ENCODE assay signal across 9 mouse cellular contexts in genomic region chr10:127420676-127421353, GRCm38 (mm10). TPM values are rescaled to one million over a fixed set of nuclear protein-coding genes. Genes with fewer than 3 reads are reported as not detected.
A peak's percentile ranks its signal among the peaks of the same experiment; 100 is the strongest.
DNase-seq lines count a peak whose midpoint lies in the region; ATAC-seq and TF ChIP-seq lines count a peak whose summit lies in the region.
"Had no signal": no experiment of that assay in that cellular context is flagged by ENCODE, and none has a peak within 500 bp of the region (broad histone marks: within the 10 kb centered on the region; RNA-seq: fewer than 3 reads in every experiment).

No protein-coding gene starts in this region.

- H3K4me3 ChIP-seq in forebrain, embryonic 15.5 days: peak overlapping the region; percentile 30
- H3K4me3 ChIP-seq: liver, embryonic 13.5 days had no signal

- H3K9ac ChIP-seq in forebrain, embryonic 15.5 days (replicated peaks): peak overlapping the region; percentile 33
- H3K9ac ChIP-seq: liver, embryonic 13.5 days had no signal

- TF ChIP-seq POLR2A in brain, embryonic 14.5 days (IDR thresholded peaks at IDR 0.05; ENCODE audit: borderline replicate concordance, extremely low read depth, insufficient read depth, insufficient read length, poor library complexity, severe bottlenecking): no peak

- no peaks in the 10 kb centered on the region for H3K27me3 ChIP-seq in forebrain, embryonic 15.5 days
- H3K27me3 ChIP-seq: liver, embryonic 13.5 days had no signal

- H3K9me3 ChIP-seq in forebrain, embryonic 15.5 days: no peaks in the 10 kb centered on the region
- H3K9me3 ChIP-seq: liver, embryonic 13.5 days had no signal

- H3K36me3 ChIP-seq in forebrain, embryonic 15.5 days: no peaks in the 10 kb centered on the region
- H3K36me3 ChIP-seq: liver, embryonic 13.5 days had no signal

- no peak for TF ChIP-seq CTCF in brain, embryonic 14.5 days (IDR thresholded peaks at IDR 0.05; ENCODE audit: borderline replicate concordance, extremely low read depth, insufficient read depth, insufficient read length)

- 0 out of 2 replicates have a peak, but pooled peaks have one; percentile 57 for ATAC-seq in forebrain, embryonic 15.5 days (replicated peaks)
- ATAC-seq in inflammation-experienced regulatory T-cells, adult 6 months: no peak

- peak overlapping the region; percentile 40 for H3K4me2 ChIP-seq in forebrain, embryonic 15.5 days (replicated peaks)
- H3K4me2 ChIP-seq: liver, embryonic 13.5 days had no signal

- peaks cover 32% of the 10 kb centered on the region for H3K4me1 ChIP-seq in forebrain, embryonic 15.5 days

- DNase-seq in gastrocnemius, adult 18-20 months (ENCODE audit: low spot score): peak; percentile 21
- no peak for DNase-seq in gastrocnemius, postnatal 4 days (ENCODE audit: low spot score in 2 of 2)
- DNase-seq in brain, embryonic 14.5 days (ENCODE audit: low read depth): peak; percentile 65
- peak; percentile 24 to 26 for DNase-seq in layer of hippocampus, postnatal 14 days (ENCODE audit: low spot score in 2 of 2)
- peak; percentile 24 for DNase-seq in right cerebral cortex, postnatal 14 days
- no peak for DNase-seq in thymus, postnatal 25 days
- DNase-seq: liver, embryonic 13.5 days had no signal

- peak overlapping the region; percentile 46 for H3K27ac ChIP-seq in forebrain, embryonic 15.5 days (replicated peaks)
- H3K27ac ChIP-seq: liver, embryonic 13.5 days had no signal

- 1% methylated on average over 9 of the region's 9 CpGs for WGBS in forebrain, embryonic 15.5 days

RNA-seq across cellular contexts. Expression of gene R3hdm2, which starts 40.7 kb away (rescaled TPM):
- total RNA-seq in gastrocnemius, adult 18-20 months (2021): 100 to 1,000 TPM; 133 to 135 TPM
- total RNA-seq in gastrocnemius, postnatal 4 days (2021): 100 to 1,000 TPM in 1 of 2 experiments, 10 to 100 TPM in 1; 87.7 to 101 TPM
- 58.6 and 110 TPM in 2 replicates for polyA plus RNA-seq in brain, embryonic 14.5 days (2012; rRNA removed)
- polyA plus RNA-seq in forebrain, embryonic 15.5 days (2015; fragmentation: Nextera tagmentation; extraction: Ambion mirVana): 39.2 and 43.6 TPM in 2 replicates
- 100 to 1,000 TPM; 161 to 186 TPM for total RNA-seq in layer of hippocampus, postnatal 14 days (2021)
- polyA plus RNA-seq in inflammation-experienced regulatory T-cells, adult 6 months (2017; shearing (Covaris generic)): 10 to 100 TPM; 11.8 to 17.6 (median 12.0) TPM

RNA-seq across cellular contexts. Expression of gene Inhbc, which starts 50.6 kb away (rescaled TPM):
- total RNA-seq in gastrocnemius, adult 18-20 months (2021): not detected
- under 1 TPM in 1 of 2 experiments, not detected in 1; 0.29 TPM for total RNA-seq in gastrocnemius, postnatal 4 days (2021)
- polyA plus RNA-seq in brain, embryonic 14.5 days (2012; rRNA removed): not detected in 2 replicates
- polyA plus RNA-seq in forebrain, embryonic 15.5 days (2015; fragmentation: Nextera tagmentation; extraction: Ambion mirVana): not detected in 2 replicates
- total RNA-seq in layer of hippocampus, postnatal 14 days (2021): not detected
- polyA plus RNA-seq in inflammation-experienced regulatory T-cells, adult 6 months (2017; shearing (Covaris generic)): not detected

Comparison
In these comparisons a context has a peak if more than half of its experiments do, and no peak if none do; other contexts are left out.
1. DNase-seq: peak in gastrocnemius, adult 18-20 months (single experiment), brain, embryonic 14.5 days (single experiment), layer of hippocampus, postnatal 14 days (2 of 2) and right cerebral cortex, postnatal 14 days (single experiment); none in gastrocnemius, postnatal 4 days (0 of 2) and thymus, postnatal 25 days (single experiment).